Mouse (Mus musculus) adrenal gland, adult 10 weeks (tissue): ENCODE measurements around the gene Metap1. TPM values are rescaled to one million over a fixed set of nuclear protein-coding genes. Genes with fewer than 3 reads are reported as not detected.

Experiments
- polyA plus RNA-seq: library from polyadenylated mRNA; stranded (reverse); fragments of 350-450 nt; fragmentation: Illumina TruSeq; extraction: RNeasy Lipid Tissue Mini Kit (QIAGEN cat#74804); gene quantifications from one replicate; pipeline ENCODE4 v1.2.3, GENCODE M21; 2014; ENCODE audit warnings: low read depth, low replicate concordance

Metap1 gene
- polyA plus RNA-seq, result 112 TPM

DNA sequence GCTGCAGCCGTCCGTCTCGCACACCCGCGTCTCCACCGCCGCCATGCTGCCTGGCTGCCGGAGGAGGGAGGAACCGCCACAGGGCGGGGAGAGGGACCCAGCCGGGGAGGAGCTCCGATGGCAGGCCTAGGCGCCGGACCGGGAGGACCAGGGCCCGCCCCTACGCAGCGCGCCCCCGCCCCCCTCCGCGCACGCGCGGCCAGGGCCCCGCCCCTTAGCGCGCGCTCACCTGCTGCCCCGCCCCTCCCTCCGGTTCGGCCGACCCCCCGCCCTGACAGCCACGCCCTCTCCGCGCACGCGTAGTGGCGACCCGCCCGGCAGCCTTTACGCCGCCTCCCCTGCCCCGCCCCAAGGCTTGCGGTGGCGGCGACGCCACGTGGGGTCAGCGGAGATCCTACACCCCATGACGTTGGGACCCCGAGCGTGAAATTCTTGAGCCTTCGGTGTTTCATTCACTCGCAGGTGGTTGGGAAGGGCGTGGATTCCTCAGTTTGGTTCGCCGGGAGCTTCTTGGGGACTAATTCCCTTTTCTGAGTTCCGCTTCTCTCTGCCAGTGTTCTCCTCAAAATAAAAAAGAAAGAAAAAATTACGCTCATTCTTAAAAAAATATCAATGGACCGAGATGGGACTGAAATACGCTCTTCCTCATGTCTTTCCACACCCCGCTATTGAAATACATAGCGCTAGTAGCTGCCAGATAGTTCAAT, at the start of gene Metap1:
Metap1 (minus strand) TSS at position 189 of the 707 bp plus-strand sequence.

GRCm38 (mm10) chr3:138526073-138526915, 37.0 kb upstream of the Metap1 start, which contains the start of gene Eif4e:
Eif4e (plus strand) TSS chr3:138526179.

GRCm38 (mm10) chr3:138442612-138443464, 46.5 kb downstream of the Metap1 start, which contains the start of gene Adh5:
Adh5 (plus strand) TSS chr3:138443093.

GRCm38 (mm10) chr3:138415121-138415690, 74.1 kb downstream of the Metap1 start, which contains the start of gene Adh4:
Adh4 (plus strand) TSS chr3:138415466.

Other genes with a start within 250 kb of the Metap1 start
- gene Adh1, start 228.5 kb downstream of the Metap1 start, polyA plus RNA-seq, result 2,641 TPM
- gene Adh6a, start 176.2 kb downstream of the Metap1 start, polyA plus RNA-seq, result not detected
- not detected for gene Adh6b, start 147.7 kb downstream of the Metap1 start, polyA plus RNA-seq
- not detected for gene Adh4, start 74.0 kb downstream of the Metap1 start, polyA plus RNA-seq
- gene Adh5, start 46.4 kb downstream of the Metap1 start, polyA plus RNA-seq, result 224 TPM
- gene Eif4e, start 36.7 kb upstream of the Metap1 start, polyA plus RNA-seq, result 387 TPM